Mouse (Mus musculus): ENCODE data around the gene Cep350.

Cep350 gene

GRCm38 (mm10) chr1:155973068-155973718, at the start of gene Cep350:
TSS of gene Cep350 (minus strand) at chr1:155973255.
- DNase-seq (ENCODE audit: low spot score) = peak; percentile 89

- no peak for DNase-seq (ENCODE audit: low spot score)
Measured at GRCm38 (mm10) chr1:156020402-156020801, 47.3 kb upstream of the Cep350 start.

- no peak for DNase-seq (ENCODE audit: low spot score)
Measured at GRCm38 (mm10) chr1:156019800-156020199, 46.7 kb upstream of the Cep350 start.

GRCm38 (mm10) chr1:156009003-156009402, 35.9 kb upstream of the Cep350 start:
- no peak for DNase-seq (ENCODE audit: low spot score)

GRCm38 (mm10) chr1:156005906-156006305, 32.9 kb upstream of the Cep350 start:
- DNase-seq (ENCODE audit: low spot score) = no peak

GRCm38 (mm10) chr1:156003201-156003935, 30.3 kb upstream of the Cep350 start:
- peak; percentile 6 for DNase-seq (ENCODE audit: low spot score)

- DNase-seq (ENCODE audit: low spot score) = no peak
Measured at GRCm38 (mm10) chr1:156002366-156002765, 29.3 kb upstream of the Cep350 start.

- DNase-seq (ENCODE audit: low spot score) = no peak
Measured at GRCm38 (mm10) chr1:155995612-155996011, 22.6 kb upstream of the Cep350 start.

GRCm38 (mm10) chr1:155994524-155994923, 21.5 kb upstream of the Cep350 start:
- no peak for DNase-seq (ENCODE audit: low spot score)

GRCm38 (mm10) chr1:155990391-155990790, 17.3 kb upstream of the Cep350 start:
- no peak for DNase-seq (ENCODE audit: low spot score)

GRCm38 (mm10) chr1:155989387-155989786, 16.3 kb upstream of the Cep350 start:
- DNase-seq (ENCODE audit: low spot score) = peak; percentile 6

- no peak for DNase-seq (ENCODE audit: low spot score)
Measured at GRCm38 (mm10) chr1:155987625-155988024, 14.6 kb upstream of the Cep350 start.

GRCm38 (mm10) chr1:155974931-155975330, 1.9 kb upstream of the Cep350 start:
- no peak for DNase-seq (ENCODE audit: low spot score)

- no peak for DNase-seq (ENCODE audit: low spot score)
Measured at GRCm38 (mm10) chr1:155973719-155974379, 794 bp upstream of the Cep350 start.

GRCm38 (mm10) chr1:155972146-155973067, 648 bp downstream of the Cep350 start:
- no peak for DNase-seq (ENCODE audit: low spot score)

GRCm38 (mm10) chr1:155949170-155949569, 23.9 kb downstream of the Cep350 start:
- DNase-seq (ENCODE audit: low spot score) = no peak

- no peak for DNase-seq (ENCODE audit: low spot score)
Measured at GRCm38 (mm10) chr1:155944361-155944760, 28.7 kb downstream of the Cep350 start.

GRCm38 (mm10) chr1:155937416-155937815, 35.6 kb downstream of the Cep350 start:
- DNase-seq (ENCODE audit: low spot score) = no peak

GRCm38 (mm10) chr1:155934702-155935101, 38.4 kb downstream of the Cep350 start:
- DNase-seq (ENCODE audit: low spot score) = no peak

- no peak for DNase-seq (ENCODE audit: low spot score)
Measured at GRCm38 (mm10) chr1:155903561-155903960, 69.5 kb downstream of the Cep350 start.

- DNase-seq (ENCODE audit: low spot score) = no peak
Measured at GRCm38 (mm10) chr1:155901348-155901747, 71.7 kb downstream of the Cep350 start.

GRCm38 (mm10) chr1:155894382-155894781, 78.7 kb downstream of the Cep350 start:
- no peak for DNase-seq (ENCODE audit: low spot score)

Measured in ovary, postnatal 14 days (tissue).